Mouse (Mus musculus): Measurements from ENCODE around the gene Ly6g6e. TPM values are rescaled to one million over a fixed set of nuclear protein-coding genes. Genes with fewer than 3 reads are reported as not detected.

Ly6g6e gene
- polyA plus RNA-seq, 1 experiment = 5.3 TPM

- no peaks in the 10 kb centered on the region for H3K27me3 ChIP-seq (ENCODE audit: control insufficient read depth, insufficient read depth, low read length)
- 9% methylated on average over 17 of the region's 17 CpGs for WGBS
- peak overlapping the region; percentile 5 for H3K4me3 ChIP-seq (replicated peaks; ENCODE audit: insufficient read depth, low read depth, low read length)
- peaks cover 52% of the 10 kb centered on the region for H3K4me1 ChIP-seq (ENCODE audit: control insufficient read depth, insufficient read depth, low read length)
- peak; percentile 89 to 92 for DNase-seq
- H3K27ac ChIP-seq (ENCODE audit: insufficient read depth, low read length) = peak overlapping the region; percentile 73
- peak; percentile 39; the same call in 1 of the 2 replicates for TF ChIP-seq POLR2A (IDR thresholded peaks at IDR 0.05; ENCODE audit: borderline replicate concordance, insufficient read depth, low read length)
- TF ChIP-seq CTCF (IDR thresholded peaks at IDR 0.05; ENCODE audit: borderline replicate concordance, insufficient read depth, low read depth, low read length) = no peak
Observed at GRCm38 (mm10) chr17:35074097-35074496, 2.6 kb upstream of the Ly6g6e start.

GRCm38 (mm10) chr17:35077285-35077684 lies 583 bp downstream of the Ly6g6e start:
- peak in 1 of 2 experiments; percentile 26 for DNase-seq
- WGBS = 35% methylated on average over 2 of the region's 2 CpGs
- no peak for TF ChIP-seq POLR2A (IDR thresholded peaks at IDR 0.05; ENCODE audit: borderline replicate concordance, insufficient read depth, low read length)
- TF ChIP-seq CTCF (IDR thresholded peaks at IDR 0.05; ENCODE audit: borderline replicate concordance, insufficient read depth, low read depth, low read length) = no peak
- Histone ChIP-seq H3K4me3 (replicated peaks; ENCODE audit: insufficient read depth, low read depth, low read length) (no peak overlapping the region), H3K27ac (ENCODE audit: insufficient read depth, low read length) (0 out of 2 replicates have a peak overlapping the region, but pooled peaks have one; percentile 19), H3K4me1 (ENCODE audit: control insufficient read depth, insufficient read depth, low read length) (peaks cover 44% of the 10 kb centered on the region), H3K27me3 (ENCODE audit: control insufficient read depth, insufficient read depth, low read length) (no peaks in the 10 kb centered on the region)

GRCm38 (mm10) chr17:35077786-35078233 lies 1.1 kb downstream of the Ly6g6e start, which contains the start of gene Ly6g6d:
Gene Ly6g6d (minus strand): TSS chr17:35078065.
- 17% methylated on average over 14 of the region's 14 CpGs for WGBS
- Histone ChIP-seq H3K27ac (ENCODE audit: insufficient read depth, low read length) (peak within 1 kb of the TSS; percentile 19; the same call in 1 of the 2 replicates), H3K4me3 (replicated peaks; ENCODE audit: insufficient read depth, low read depth, low read length) (peak within 1 kb of the TSS; percentile 51), H3K4me1 (ENCODE audit: control insufficient read depth, insufficient read depth, low read length) (peaks cover 41% of the 10 kb centered on the region), H3K27me3 (ENCODE audit: control insufficient read depth, insufficient read depth, low read length) (no peaks in the 10 kb centered on the region)
- TF ChIP-seq CTCF (IDR thresholded peaks at IDR 0.05; ENCODE audit: borderline replicate concordance, insufficient read depth, low read depth, low read length) = peak; percentile 46; the same call in 1 of the 2 replicates
- TF ChIP-seq POLR2A (IDR thresholded peaks at IDR 0.05; ENCODE audit: borderline replicate concordance, insufficient read depth, low read length) = peak; percentile 27; the same call in 1 of the 2 replicates
- peak; percentile 37 to 67 for DNase-seq

- no peak overlapping the region for H3K4me3 ChIP-seq (replicated peaks; ENCODE audit: insufficient read depth, low read depth, low read length)
- no peaks in the 10 kb centered on the region for H3K27me3 ChIP-seq (ENCODE audit: control insufficient read depth, insufficient read depth, low read length)
- no peak for DNase-seq
- no peak overlapping the region for H3K27ac ChIP-seq (ENCODE audit: insufficient read depth, low read length)
- WGBS = 55% methylated on average over 9 of the region's 9 CpGs
- H3K4me1 ChIP-seq (ENCODE audit: control insufficient read depth, insufficient read depth, low read length) = peaks cover 41% of the 10 kb centered on the region
- TF ChIP-seq POLR2A (IDR thresholded peaks at IDR 0.05; ENCODE audit: borderline replicate concordance, insufficient read depth, low read length) = no peak
- no peak for TF ChIP-seq CTCF (IDR thresholded peaks at IDR 0.05; ENCODE audit: borderline replicate concordance, insufficient read depth, low read depth, low read length)
Observed at GRCm38 (mm10) chr17:35079778-35080177, 3.1 kb downstream of the Ly6g6e start.

- no peak for TF ChIP-seq POLR2A (IDR thresholded peaks at IDR 0.05; ENCODE audit: borderline replicate concordance, insufficient read depth, low read length)
- no peak for TF ChIP-seq CTCF (IDR thresholded peaks at IDR 0.05; ENCODE audit: borderline replicate concordance, insufficient read depth, low read depth, low read length)
- WGBS = 72% methylated on average over 6 of the region's 6 CpGs
- H3K27me3 ChIP-seq (ENCODE audit: control insufficient read depth, insufficient read depth, low read length) = no peaks in the 10 kb centered on the region
- H3K27ac ChIP-seq (ENCODE audit: insufficient read depth, low read length) = no peak overlapping the region
- no peak for DNase-seq
- H3K4me3 ChIP-seq (replicated peaks; ENCODE audit: insufficient read depth, low read depth, low read length) = no peak overlapping the region
- H3K4me1 ChIP-seq (ENCODE audit: control insufficient read depth, insufficient read depth, low read length) = peaks cover 41% of the 10 kb centered on the region
Observed at GRCm38 (mm10) chr17:35080248-35080647, 3.5 kb downstream of the Ly6g6e start.

GRCm38 (mm10) chr17:35080710-35081109 lies 4.0 kb downstream of the Ly6g6e start:
- no peak overlapping the region for H3K4me3 ChIP-seq (replicated peaks; ENCODE audit: insufficient read depth, low read depth, low read length)
- DNase-seq = no peak
- TF ChIP-seq POLR2A (IDR thresholded peaks at IDR 0.05; ENCODE audit: borderline replicate concordance, insufficient read depth, low read length) (no peak), CTCF (IDR thresholded peaks at IDR 0.05; ENCODE audit: borderline replicate concordance, insufficient read depth, low read depth, low read length) (no peak)
- no peaks in the 10 kb centered on the region for H3K27me3 ChIP-seq (ENCODE audit: control insufficient read depth, insufficient read depth, low read length)
- WGBS = 73% methylated on average over 4 of the region's 4 CpGs
- H3K4me1 ChIP-seq (ENCODE audit: control insufficient read depth, insufficient read depth, low read length) = peaks cover 41% of the 10 kb centered on the region
- peak overlapping the region; percentile 23; the same call in 1 of the 2 replicates for H3K27ac ChIP-seq (ENCODE audit: insufficient read depth, low read length)

GRCm38 (mm10) chr17:35082841-35083576 lies 6.3 kb downstream of the Ly6g6e start:
- Histone ChIP-seq H3K27ac (ENCODE audit: insufficient read depth, low read length) (peak overlapping the region; percentile 82), H3K27me3 (ENCODE audit: control insufficient read depth, insufficient read depth, low read length) (no peaks in the 10 kb centered on the region), H3K4me1 (ENCODE audit: control insufficient read depth, insufficient read depth, low read length) (peaks cover 28% of the 10 kb centered on the region), H3K4me3 (replicated peaks; ENCODE audit: insufficient read depth, low read depth, low read length) (peak overlapping the region; percentile 37)
- 24% methylated on average over 16 of the region's 16 CpGs for WGBS
- DNase-seq = peak; percentile 80 to 85
- no peak for TF ChIP-seq CTCF (IDR thresholded peaks at IDR 0.05; ENCODE audit: borderline replicate concordance, insufficient read depth, low read depth, low read length)
- peak; percentile 8; the same call in 1 of the 2 replicates for TF ChIP-seq POLR2A (IDR thresholded peaks at IDR 0.05; ENCODE audit: borderline replicate concordance, insufficient read depth, low read length)

Measured in cerebellum, adult 2 months (tissue).